Mouse (Mus musculus): ENCODE measurements around the gene Chp1.

DNA sequence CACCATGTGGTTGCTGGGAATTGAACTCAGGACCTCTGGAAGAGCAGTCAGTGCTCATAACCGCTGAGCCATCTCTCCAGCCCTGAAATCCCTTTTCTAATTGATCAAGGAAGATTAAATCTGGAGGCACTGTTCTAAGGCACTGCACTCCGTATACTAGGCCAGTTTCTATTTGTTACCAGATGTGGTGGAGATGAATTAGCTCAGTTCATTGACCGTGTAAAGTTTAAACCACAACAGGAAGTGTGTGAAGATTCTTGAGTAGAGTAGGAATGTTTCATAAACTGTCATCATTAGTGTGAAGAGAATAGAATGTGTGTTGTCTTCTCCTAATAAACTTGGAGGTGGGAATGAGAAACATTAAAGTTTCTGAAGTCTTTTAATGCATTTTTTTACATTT, 14.3 kb downstream of the Chp1 start:
- TF ChIP-seq CTCF (IDR thresholded peaks at IDR 0.05; ENCODE audit: control insufficient read depth, insufficient read depth, insufficient replicate concordance, low read depth, low read length) (no peak), POLR2A (IDR thresholded peaks at IDR 0.05; ENCODE audit: control insufficient read depth, low read depth, low read length) (no peak)

All from testis, adult 2 months (tissue).